8 mouse cellular contexts compared by ENCODE assay signal in genomic region chr7:67952036-67952681, GRCm38 (mm10). TPM values are rescaled to one million over a fixed set of nuclear protein-coding genes. Genes with fewer than 3 reads are reported as not detected.
A peak's percentile ranks its signal among the peaks of the same experiment; 100 is the strongest.
DNase-seq lines count a peak whose midpoint lies in the region; ATAC-seq lines count a peak whose summit lies in the region.

No protein-coding gene starts in this region.

- H3K4me1 ChIP-seq in forebrain, embryonic 14.5 days (ENCODE audit: control insufficient read depth, insufficient read depth, low read length), result peaks cover 22% of the 10 kb centered on the region
- H3K4me1 ChIP-seq in lung, embryonic 15.5 days, result peaks cover 31% of the 10 kb centered on the region

- intact Hi-C loops in heart, postnatal 14 days (cut with DNase I), result loop anchor here (5.0 to 10.0 kb wide), 5 partner anchors 115 to 403 kb away; no protein-coding TSS in a partner anchor

- ATAC-seq in cerebellum, adult (ENCODE audit: insufficient number of reproducible peaks, low FRiP score, low TSS enrichment), result peak; percentile 64
- peak; percentile 66 for ATAC-seq in forebrain, embryonic 14.5 days
- ATAC-seq in lung, embryonic 15.5 days (ENCODE audit: borderline replicate concordance, extremely low read depth, low FRiP score, low TSS enrichment), result peak; percentile 74

- no peaks in the 10 kb centered on the region for H3K27me3 ChIP-seq in forebrain, embryonic 14.5 days (replicated peaks; ENCODE audit: control insufficient read depth, insufficient read depth, low read length)
- no peaks in the 10 kb centered on the region for H3K27me3 ChIP-seq in lung, embryonic 15.5 days

- no peaks in the 10 kb centered on the region for H3K36me3 ChIP-seq in forebrain, embryonic 14.5 days (ENCODE audit: control insufficient read depth, insufficient read depth, low read length)
- H3K36me3 ChIP-seq in lung, embryonic 15.5 days, result no peaks in the 10 kb centered on the region

- peak; percentile 17 to 34 for DNase-seq in CD8-positive naive resting alpha-beta T cell, adult 2 months (ENCODE audit: low read depth in 2 of 2, low spot score in 2 of 2)
- peak; percentile 88 for DNase-seq in forebrain, embryonic 14.5 days (ENCODE audit: low spot score)
- peak; percentile 82 to 84 for DNase-seq in heart, postnatal 14 days
- DNase-seq in layer of hippocampus, adult 8-10 months (ENCODE audit: low spot score in 2 of 2), result peak; percentile 66 to 73
- DNase-seq in ovary, postnatal 10 days (ENCODE audit: low spot score), result peak; percentile 66
- DNase-seq in thymus, postnatal 0 days (ENCODE audit: low spot score), result peak; percentile 43

- H3K4me3 ChIP-seq in forebrain, embryonic 14.5 days (ENCODE audit: low read depth, low read length), result peak overlapping the region; percentile 86
- peak overlapping the region; percentile 83 for H3K4me3 ChIP-seq in lung, embryonic 15.5 days

- H3K27ac ChIP-seq in forebrain, embryonic 14.5 days (ENCODE audit: low read depth, low read length), result peak overlapping the region; percentile 100
- H3K27ac ChIP-seq in lung, embryonic 15.5 days, result peak overlapping the region; percentile 100

- peak overlapping the region; percentile 100 for H3K4me2 ChIP-seq in forebrain, embryonic 14.5 days (ENCODE audit: low read length)
- H3K4me2 ChIP-seq in lung, embryonic 15.5 days, result peak overlapping the region; percentile 91

- H3K9me3 ChIP-seq in forebrain, embryonic 14.5 days (replicated peaks; ENCODE audit: control insufficient read depth, low read length), result no peaks in the 10 kb centered on the region
- no peaks in the 10 kb centered on the region for H3K9me3 ChIP-seq in lung, embryonic 15.5 days

- H3K9ac ChIP-seq in forebrain, embryonic 14.5 days (ENCODE audit: low read length), result peak overlapping the region; percentile 95
- H3K9ac ChIP-seq in lung, embryonic 15.5 days, result peak overlapping the region; percentile 99

- 1% methylated on average over 73 of the region's 91 CpGs for WGBS in forebrain, embryonic 14.5 days
- WGBS in lung, embryonic 15.5 days, result under 1% methylated on average over 79 of the region's 91 CpGs

RNA-seq across cellular contexts. Expression of gene Igf1r, which starts 0.5 kb away (rescaled TPM):
- 16.3 and 19.1 TPM in 2 replicates for polyA plus RNA-seq in forebrain, embryonic 14.5 days (2014; fragmentation: Nextera tagmentation; extraction: Ambion mirVana)
- total RNA-seq in heart, postnatal 14 days (2021), result 10 to 100 TPM; 17.9 to 21.3 TPM
- total RNA-seq in layer of hippocampus, adult 8-10 months (2022), result 10 to 100 TPM; 36.7 to 55.9 (median 50.7) TPM
- polyA plus RNA-seq in lung, embryonic 15.5 days (2015; fragmentation: Nextera tagmentation; extraction: Ambion mirVana), result 18.6 and 19.6 TPM in 2 replicates
- 7.3 and 8.5 TPM in 2 replicates for polyA plus RNA-seq in thymus, postnatal 0 days (2015; fragmentation: Nextera tagmentation; extraction: Ambion mirVana)

Comparison
In these comparisons a context has a peak if more than half of its experiments do, and no peak if none do; other contexts are left out.
1. Peak in every context shown above with its lines: DNase-seq, ATAC-seq, H3K4me3 ChIP-seq and H3K27ac ChIP-seq.
2. DNase-seq: peak in every context shown above with its lines; median percentile 88 in forebrain, embryonic 14.5 days; 83 in heart, postnatal 14 days; 70 in layer of hippocampus, adult 8-10 months; 66 in ovary, postnatal 10 days; 43 in thymus, postnatal 0 days; 26 in CD8-positive naive resting alpha-beta T cell, adult 2 months.